Mouse (Mus musculus) kidney, adult 2 months (tissue): ENCODE results near the gene Kif18b.

ENCODE experiments used
- CTCF ChIP-seq: fragments of 200-500 bp; conservative IDR thresholded peaks from 2 replicates; pipeline ENCODE4 v1.5.1; 2011; ENCODE audit warnings: low read depth, mild to moderate bottlenecking, control low read depth, low read length, moderate library complexity, mixed read lengths; ENCODE audit not compliant: insufficient read depth, insufficient read length
- POLR2A ChIP-seq: fragments of 200-500 bp; IDR thresholded peaks from one replicate; pipeline ENCODE4 v1.6.1; 2011; ENCODE audit warnings: low read depth, low read length, control low read depth

DNA sequence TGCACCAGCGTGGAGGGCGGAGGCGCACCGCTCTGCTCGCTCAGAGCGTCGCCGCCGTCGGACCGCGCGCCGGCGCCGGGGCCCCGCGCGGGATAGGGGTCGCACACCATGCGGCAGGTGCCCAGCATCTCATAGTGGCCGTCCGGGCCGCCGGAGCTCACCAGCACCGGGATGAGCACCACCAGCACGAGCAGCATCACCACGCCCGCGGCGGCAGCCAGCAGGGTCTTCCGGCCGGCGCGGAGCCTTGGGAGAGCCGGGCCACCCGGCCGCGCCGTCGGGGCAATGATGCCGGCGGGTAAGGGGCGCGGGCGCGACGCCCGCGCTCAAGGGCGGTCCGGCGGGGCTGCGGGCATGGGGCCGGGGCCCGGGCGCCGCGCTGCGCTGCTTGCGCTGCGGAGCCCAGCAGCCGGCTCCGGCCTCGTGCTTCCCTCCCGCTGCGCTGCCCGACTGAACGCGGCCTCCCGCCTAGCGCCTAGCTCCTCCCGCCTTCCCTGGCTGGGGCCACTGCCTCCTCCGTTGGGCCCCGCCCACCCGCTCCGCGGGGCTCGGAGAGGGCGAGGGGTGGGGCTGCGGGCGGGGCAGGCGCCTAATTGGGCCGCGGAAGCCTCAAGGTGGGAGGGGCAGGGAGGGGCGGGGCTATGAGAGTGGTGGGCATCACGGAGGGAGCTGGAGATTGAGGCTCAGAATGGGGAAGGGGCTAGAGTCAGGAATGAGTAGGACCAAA lies 21.5 kb upstream of the Kif18b start, which contains the start of gene C1ql1:
- no peak for TF ChIP-seq CTCF
- no peak for TF ChIP-seq POLR2A
